Mouse (Mus musculus) embryonic fibroblast, embryonic 13.5 days (primary cell): Measurements from ENCODE around the gene B830017H08Rik.

ENCODE experiments used
- CTCF ChIP-seq: IDR thresholded peaks from 2 replicates; pipeline ENCODE4 v1.5.1; 2011; ENCODE audit warnings: mild to moderate bottlenecking, control low read depth, low read length, moderate library complexity, borderline replicate concordance; ENCODE audit not compliant: insufficient read depth
- POLR2A ChIP-seq: IDR thresholded peaks from 2 replicates; pipeline ENCODE4 v1.6.1; 2011; ENCODE audit warnings: low read depth, mild to moderate bottlenecking, control low read depth, low read length, moderate library complexity

DNA sequence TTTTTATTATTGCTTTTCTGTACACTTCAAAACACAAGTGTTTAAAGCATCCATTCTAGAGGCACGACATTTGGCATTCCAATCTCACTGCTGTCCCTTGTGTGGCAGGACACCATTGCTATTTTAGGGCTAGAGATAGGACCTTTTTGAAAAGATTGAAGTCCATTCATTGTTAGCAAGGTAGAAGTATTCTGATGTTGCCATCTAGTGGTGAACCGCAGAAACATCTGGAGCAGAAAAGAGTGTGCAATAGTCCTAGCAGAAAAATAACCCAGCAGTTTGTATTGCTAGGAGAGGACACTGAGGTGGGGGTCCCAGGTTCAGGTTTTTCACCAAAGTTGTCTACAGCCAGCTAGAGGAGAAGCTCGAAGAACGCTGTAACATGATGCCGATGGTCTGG is 20.8 kb upstream of the B830017H08Rik start:
- TF ChIP-seq CTCF (no peak), POLR2A (no peak)
